Mouse (Mus musculus): ENCODE measurements around the gene Pmm1. TPM values are rescaled to one million over a fixed set of nuclear protein-coding genes. Genes with fewer than 3 reads are reported as not detected.

Pmm1 gene
- total and polyA plus RNA-seq, 3 experiments: 35.9 to 157 (median 51.6) TPM

GRCm38 (mm10) chr15:81936679-81937078, 24.1 kb downstream of the Pmm1 start, which contains the start of gene Csdc2:
Gene Csdc2, plus strand, starts transcription at chr15:81936759.
- DNase-seq (ENCODE audit: low spot score) (no peak), ATAC-seq (ENCODE audit: extremely low read depth, insufficient number of reproducible peaks, low FRiP score, poor library complexity, severe bottlenecking) (no peak)
- TF ChIP-seq POLR2AphosphoS5 (IDR thresholded peaks at IDR 0.05; ENCODE audit: insufficient replicate concordance, low read depth, low read length): no peak
- no peak for TF ChIP-seq GATA2 (IDR thresholded peaks at IDR 0.05; ENCODE audit: borderline replicate concordance, low read depth, low read length)
- no peak for TF ChIP-seq CTCF (IDR thresholded peaks at IDR 0.05; ENCODE audit: low read depth, low read length)
- TF ChIP-seq GATA1 (IDR thresholded peaks at IDR 0.05; ENCODE audit: borderline replicate concordance, low read length): no peak
- no peak for TF ChIP-seq TAL1 (conservative IDR thresholded peaks at IDR 0.05; ENCODE audit: low read depth, low read length)
- Histone ChIP-seq H3K27me3 (ENCODE audit: insufficient read depth, low read length) (peaks cover 49% of the 10 kb centered on the region), H3K36me3 (replicated peaks) (no peaks in the 10 kb centered on the region), H3K4me3 (ENCODE audit: low read depth, low read length) (no peak within 1 kb of the TSS), H3K9me3 (replicated peaks) (no peaks in the 10 kb centered on the region), H3K4me1 (ENCODE audit: insufficient read depth, low read depth, low read length) (peaks cover 50% of the 10 kb centered on the region)

DNA sequence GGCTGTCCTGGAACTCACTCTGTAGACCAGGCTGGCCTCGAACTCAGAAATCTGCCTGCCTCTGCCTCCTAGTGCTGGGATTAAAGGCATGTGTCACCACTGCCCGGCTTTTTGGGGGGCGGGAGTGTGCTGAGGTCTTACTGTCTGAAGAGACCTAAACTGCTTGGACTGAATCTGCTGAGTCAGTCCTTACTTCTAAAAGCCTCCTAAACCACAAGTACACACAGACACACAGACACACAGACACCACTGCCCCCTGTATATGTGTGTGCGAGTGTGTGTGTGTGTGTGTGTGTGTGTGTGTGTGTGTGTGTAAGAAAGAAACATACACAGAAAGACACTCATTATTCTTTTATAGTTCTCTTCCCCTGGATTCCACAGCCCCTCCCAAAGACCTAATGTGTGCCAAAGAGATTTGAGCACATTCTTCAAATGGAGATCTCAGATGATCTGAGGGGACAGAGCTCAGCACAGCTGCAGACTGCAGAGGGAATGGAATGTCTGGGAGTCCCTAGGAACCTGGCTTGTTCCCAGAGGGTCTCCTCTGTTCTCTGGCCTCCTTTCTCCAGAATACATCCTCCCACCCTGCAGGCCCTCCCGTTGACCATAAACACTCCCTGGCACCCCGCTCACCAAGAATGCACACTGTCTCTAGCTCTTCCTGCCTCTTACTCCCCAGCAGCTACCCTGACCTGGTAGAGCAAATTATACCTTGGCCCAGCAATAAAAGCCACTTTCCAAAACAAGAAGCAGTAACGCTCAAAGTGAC, 24.7 kb downstream of the Pmm1 start:
- Histone ChIP-seq H3K4me1 (ENCODE audit: insufficient read depth, low read depth, low read length) (peaks cover 50% of the 10 kb centered on the region), H3K27me3 (ENCODE audit: insufficient read depth, low read length) (peaks cover 49% of the 10 kb centered on the region)
- no peak for TF ChIP-seq GATA2 (IDR thresholded peaks at IDR 0.05; ENCODE audit: borderline replicate concordance, low read depth, low read length)

GRCm38 (mm10) chr15:81933986-81934385, 26.7 kb downstream of the Pmm1 start:
- H3K27me3 ChIP-seq (ENCODE audit: insufficient read depth, low read length): peaks cover 63% of the 10 kb centered on the region
- DNase-seq (ENCODE audit: low spot score): no peak
- no peak for ATAC-seq (ENCODE audit: extremely low read depth, insufficient number of reproducible peaks, low FRiP score, poor library complexity, severe bottlenecking)
- H3K4me1 ChIP-seq (ENCODE audit: insufficient read depth, low read depth, low read length): peaks cover 37% of the 10 kb centered on the region
- no peak for TF ChIP-seq GATA1 (IDR thresholded peaks at IDR 0.05; ENCODE audit: borderline replicate concordance, low read length)
- no peak for TF ChIP-seq GATA2 (IDR thresholded peaks at IDR 0.05; ENCODE audit: borderline replicate concordance, low read depth, low read length)
- no peak for TF ChIP-seq TAL1 (conservative IDR thresholded peaks at IDR 0.05; ENCODE audit: low read depth, low read length)
- no peak for TF ChIP-seq CTCF (IDR thresholded peaks at IDR 0.05; ENCODE audit: low read depth, low read length)
- no peak for TF ChIP-seq POLR2AphosphoS5 (IDR thresholded peaks at IDR 0.05; ENCODE audit: insufficient replicate concordance, low read depth, low read length)
- no peaks in the 10 kb centered on the region for H3K36me3 ChIP-seq (replicated peaks)
- no peak overlapping the region for H3K4me3 ChIP-seq (ENCODE audit: low read depth, low read length)
- H3K9me3 ChIP-seq (replicated peaks): no peaks in the 10 kb centered on the region

More for the DNA sequence above, 24.7 kb downstream of the Pmm1 start:
- DNase-seq (ENCODE audit: low spot score) (no peak), ATAC-seq (ENCODE audit: extremely low read depth, insufficient number of reproducible peaks, low FRiP score, poor library complexity, severe bottlenecking) (peak; percentile 15; the same call in 1 of the 2 replicates)
- no peaks in the 10 kb centered on the region for H3K36me3 ChIP-seq (replicated peaks)
- H3K9me3 ChIP-seq (replicated peaks): no peaks in the 10 kb centered on the region
- no peak overlapping the region for H3K4me3 ChIP-seq (ENCODE audit: low read depth, low read length)

DNA sequence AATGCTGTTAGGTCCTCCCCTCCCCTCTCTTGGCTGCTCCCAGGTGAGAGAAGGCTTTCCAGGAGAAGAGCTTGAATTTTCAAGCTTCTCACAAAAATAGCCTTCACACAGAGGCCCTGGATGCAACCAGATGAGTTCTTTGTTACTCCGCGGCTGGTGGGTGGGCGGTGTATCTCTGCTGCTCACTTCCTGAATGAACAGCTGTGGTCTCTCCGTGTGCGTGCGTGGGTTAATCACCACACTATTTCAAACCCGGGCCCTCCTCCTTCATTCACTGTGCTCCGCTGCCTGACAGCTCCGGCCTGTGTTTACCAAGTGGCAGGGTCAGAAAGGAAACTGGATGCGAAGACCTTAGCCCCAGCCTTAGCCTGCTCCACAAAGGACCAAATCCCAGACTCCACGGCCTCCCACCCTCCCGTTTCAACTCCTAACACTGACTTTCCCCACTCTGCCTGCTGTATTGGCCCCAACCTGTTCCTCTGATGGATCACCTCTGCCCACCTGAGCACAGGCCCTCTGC, 27.7 kb downstream of the Pmm1 start:
- H3K36me3 ChIP-seq (replicated peaks): no peaks in the 10 kb centered on the region
- peaks cover 31% of the 10 kb centered on the region for H3K4me1 ChIP-seq (ENCODE audit: insufficient read depth, low read depth, low read length)
- ATAC-seq (ENCODE audit: extremely low read depth, insufficient number of reproducible peaks, low FRiP score, poor library complexity, severe bottlenecking) (no peak), DNase-seq (ENCODE audit: low spot score) (no peak)
- H3K4me3 ChIP-seq (ENCODE audit: low read depth, low read length): no peak overlapping the region
- TF ChIP-seq POLR2AphosphoS5 (IDR thresholded peaks at IDR 0.05; ENCODE audit: insufficient replicate concordance, low read depth, low read length) (no peak), CTCF (IDR thresholded peaks at IDR 0.05; ENCODE audit: low read depth, low read length) (no peak), GATA2 (IDR thresholded peaks at IDR 0.05; ENCODE audit: borderline replicate concordance, low read depth, low read length) (no peak), TAL1 (conservative IDR thresholded peaks at IDR 0.05; ENCODE audit: low read depth, low read length) (no peak), GATA1 (IDR thresholded peaks at IDR 0.05; ENCODE audit: borderline replicate concordance, low read length) (no peak)
- peaks cover 70% of the 10 kb centered on the region for H3K27me3 ChIP-seq (ENCODE audit: insufficient read depth, low read length)
- no peaks in the 10 kb centered on the region for H3K9me3 ChIP-seq (replicated peaks)

GRCm38 (mm10) chr15:81928277-81928676, 32.5 kb downstream of the Pmm1 start:
- DNase-seq (ENCODE audit: low spot score) (no peak), ATAC-seq (ENCODE audit: extremely low read depth, insufficient number of reproducible peaks, low FRiP score, poor library complexity, severe bottlenecking) (no peak)
- Histone ChIP-seq H3K36me3 (replicated peaks) (peaks cover 16% of the 10 kb centered on the region), H3K4me1 (ENCODE audit: insufficient read depth, low read depth, low read length) (peaks cover 43% of the 10 kb centered on the region), H3K4me3 (ENCODE audit: low read depth, low read length) (no peak overlapping the region), H3K27me3 (ENCODE audit: insufficient read depth, low read length) (peaks cover 42% of the 10 kb centered on the region), H3K9me3 (replicated peaks) (no peaks in the 10 kb centered on the region)
- TF ChIP-seq GATA2 (IDR thresholded peaks at IDR 0.05; ENCODE audit: borderline replicate concordance, low read depth, low read length) (no peak), TAL1 (conservative IDR thresholded peaks at IDR 0.05; ENCODE audit: low read depth, low read length) (no peak), CTCF (IDR thresholded peaks at IDR 0.05; ENCODE audit: low read depth, low read length) (no peak), POLR2AphosphoS5 (IDR thresholded peaks at IDR 0.05; ENCODE audit: insufficient replicate concordance, low read depth, low read length) (no peak), GATA1 (IDR thresholded peaks at IDR 0.05; ENCODE audit: borderline replicate concordance, low read length) (no peak)

GRCm38 (mm10) chr15:81927741-81928140, 33.0 kb downstream of the Pmm1 start:
- no peak for TF ChIP-seq TAL1 (conservative IDR thresholded peaks at IDR 0.05; ENCODE audit: low read depth, low read length)
- no peak for TF ChIP-seq GATA2 (IDR thresholded peaks at IDR 0.05; ENCODE audit: borderline replicate concordance, low read depth, low read length)
- no peak for TF ChIP-seq GATA1 (IDR thresholded peaks at IDR 0.05; ENCODE audit: borderline replicate concordance, low read length)
- no peak for TF ChIP-seq POLR2AphosphoS5 (IDR thresholded peaks at IDR 0.05; ENCODE audit: insufficient replicate concordance, low read depth, low read length)
- TF ChIP-seq CTCF (IDR thresholded peaks at IDR 0.05; ENCODE audit: low read depth, low read length): no peak

More at GRCm38 (mm10) chr15:81927741-81928140, 33.0 kb downstream of the Pmm1 start:
- no peak for ATAC-seq (ENCODE audit: extremely low read depth, insufficient number of reproducible peaks, low FRiP score, poor library complexity, severe bottlenecking)
- peaks cover 20% of the 10 kb centered on the region for H3K36me3 ChIP-seq (replicated peaks)
- no peaks in the 10 kb centered on the region for H3K9me3 ChIP-seq (replicated peaks)
- peaks cover 36% of the 10 kb centered on the region for H3K27me3 ChIP-seq (ENCODE audit: insufficient read depth, low read length)
- H3K4me1 ChIP-seq (ENCODE audit: insufficient read depth, low read depth, low read length): peaks cover 41% of the 10 kb centered on the region
- DNase-seq (ENCODE audit: low spot score): no peak
- no peak overlapping the region for H3K4me3 ChIP-seq (ENCODE audit: low read depth, low read length)
